Mouse (Mus musculus) C2C12 (cell line): ENCODE measurements around the gene Zdhhc11.

ENCODE experiments used
- CTCF ChIP-seq: IDR thresholded peaks from one replicate; pipeline ENCODE4 v1.5.1; 2011; ENCODE audit not compliant: control insufficient read depth, insufficient read depth, insufficient read length
- MAX ChIP-seq: IDR thresholded peaks from one replicate; pipeline ENCODE4 v1.6.1; 2011; ENCODE audit warnings: mild to moderate bottlenecking, control low read depth
- MYOD1 ChIP-seq: IDR thresholded peaks from one replicate; pipeline ENCODE4 v1.6.1; 2011; ENCODE audit warnings: low read depth; ENCODE audit not compliant: control insufficient read depth, insufficient read length
- MYOG ChIP-seq: IDR thresholded peaks from one replicate; pipeline ENCODE4 v1.6.1; 2011; ENCODE audit not compliant: control insufficient read depth, insufficient read length; ENCODE audit errors: extremely low read depth

DNA sequence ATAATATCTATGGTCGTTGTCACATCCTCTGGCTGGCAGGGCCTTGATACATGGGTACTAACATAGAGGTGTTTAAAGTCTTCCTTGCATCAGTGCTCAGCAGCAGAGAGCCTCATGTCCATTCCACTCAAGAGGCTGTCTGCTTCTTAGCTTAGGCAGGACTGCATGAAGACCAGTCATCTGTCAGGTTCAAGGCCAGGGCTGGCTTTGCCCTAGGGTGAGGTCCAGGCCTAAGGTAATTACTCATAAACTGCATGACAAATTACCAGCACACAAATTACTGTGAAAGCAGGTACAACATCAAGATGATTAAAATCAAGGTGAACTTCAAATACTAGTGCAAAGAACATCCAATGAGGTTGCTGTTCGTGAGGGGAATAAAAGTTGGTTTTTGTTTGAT, 72.1 kb downstream of the Zdhhc11 start:
- TF ChIP-seq CTCF (no peak), MAX (no peak), MYOD1 (no peak), MYOG (no peak)
